Mouse (Mus musculus) mouse trophoblast stem cell (cell line): Measurements from ENCODE around the gene Mpo.

Source experiments
- in situ Hi-C, 2 experiments: fragments of 300-500 bp; cut with MseI, MboI; formaldehyde crosslinking; loops; 2 replicates in 1 of 2; 3 replicates in 1 of 2; pipeline ENCODE4 v1.15.1; 2025

Mpo gene

DNA sequence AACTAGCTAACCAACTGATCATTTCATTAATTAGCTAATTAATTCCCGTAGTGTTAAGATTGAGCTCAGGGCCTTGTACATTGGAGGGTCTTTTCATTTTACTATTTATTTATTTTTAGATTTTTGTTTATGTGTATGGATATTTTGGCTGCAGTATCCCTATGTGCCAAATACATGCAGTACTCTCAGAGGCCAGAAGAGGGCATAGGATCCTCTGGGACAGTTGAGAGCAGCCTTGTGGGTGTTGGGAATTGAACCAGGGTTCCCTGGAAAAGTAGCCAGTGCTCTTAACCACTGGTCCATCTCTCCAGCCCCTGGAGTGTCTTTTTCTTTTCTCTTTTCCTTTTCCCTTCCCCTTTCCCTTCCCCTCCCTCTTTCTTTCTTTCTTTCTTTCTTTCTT lies 12.1 kb downstream of the Mpo start:
- in situ Hi-C loops: no loop called here

DNA sequence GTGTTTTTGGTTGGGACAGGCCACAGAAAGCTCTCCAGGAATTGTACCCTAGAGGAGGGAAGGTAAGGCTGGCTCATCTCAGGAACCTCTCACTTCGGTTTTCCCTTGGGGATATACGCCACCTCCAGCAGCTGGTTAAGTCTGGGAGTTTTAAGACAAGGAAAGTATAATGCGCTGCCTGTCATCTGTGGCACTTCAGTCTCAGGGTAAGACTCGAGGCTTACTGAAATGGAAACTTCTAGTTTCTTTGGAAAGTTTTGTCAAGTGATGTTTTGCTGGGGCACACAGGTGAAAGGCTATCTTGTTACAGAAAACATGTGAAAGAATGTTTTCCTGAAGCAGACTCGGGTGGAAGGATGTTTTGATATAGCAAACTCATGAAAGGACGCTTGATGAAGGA lies 14.1 kb downstream of the Mpo start:
- in situ Hi-C loops: no loop called here

DNA sequence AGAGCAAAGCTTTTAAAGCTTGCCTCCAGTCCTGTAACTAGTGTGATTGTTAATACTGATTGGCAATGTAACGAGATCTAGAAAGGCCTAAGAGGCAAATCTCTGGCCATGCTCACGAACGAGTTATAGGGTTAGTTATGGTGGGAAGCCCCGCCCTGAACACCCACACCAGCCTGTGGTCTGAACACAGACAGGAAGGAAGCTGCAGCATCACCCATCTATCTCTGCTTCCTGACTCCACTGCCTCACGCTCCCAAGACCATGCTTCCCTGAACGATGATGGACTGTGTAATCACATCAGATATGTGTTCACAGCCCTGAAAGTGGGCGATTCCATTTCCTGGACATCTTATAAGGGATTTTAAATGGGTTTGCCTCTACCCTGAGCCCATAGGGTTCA lies 14.9 kb downstream of the Mpo start:
- in situ Hi-C loops: no loop called here

DNA sequence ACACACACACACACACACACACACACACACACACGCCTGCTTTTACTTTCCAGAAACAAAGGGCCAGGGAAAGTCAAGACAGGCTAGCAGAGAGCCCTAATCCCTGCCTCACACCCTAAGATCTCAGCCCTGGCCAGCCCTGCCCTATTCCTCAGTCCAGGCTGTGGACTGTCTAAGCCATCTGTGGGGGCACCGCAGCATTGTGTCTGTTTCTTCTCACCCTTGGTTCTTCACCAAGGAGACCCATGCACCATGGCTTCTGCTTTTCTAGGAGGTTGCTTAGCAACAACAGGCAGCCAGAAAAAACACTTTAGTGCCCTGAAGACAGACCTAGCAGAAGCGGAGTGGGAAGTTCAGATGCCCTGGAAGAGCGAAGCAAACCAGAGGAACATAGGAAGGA lies 18.0 kb downstream of the Mpo start:
- in situ Hi-C loops: loop anchor here in 1 of 2 experiments (5.0 kb wide), 1 partner anchor 71 kb away; no protein-coding TSS in a partner anchor

DNA sequence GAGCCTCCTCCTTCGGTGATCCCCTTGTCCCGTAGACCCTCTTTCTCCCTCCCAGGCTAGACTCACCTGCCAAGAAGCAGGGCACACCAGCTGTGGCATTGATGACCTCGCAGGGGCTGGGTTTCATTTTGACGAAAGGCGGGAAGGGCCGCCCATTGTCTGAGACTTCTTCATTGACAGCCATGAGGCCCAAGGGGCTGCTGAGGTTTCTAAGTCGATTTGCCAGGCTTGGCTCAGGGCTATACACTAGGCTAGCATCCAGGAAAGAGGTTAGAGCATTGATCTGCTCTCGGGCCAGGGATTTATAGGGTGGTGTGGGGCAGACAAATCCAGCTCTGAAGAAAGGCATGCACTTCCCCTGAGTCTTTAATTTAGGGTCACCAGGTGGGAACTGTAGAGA lies 21.4 kb downstream of the Mpo start:
- in situ Hi-C loops: loop anchor here in 1 of 2 experiments (5.0 kb wide), 1 partner anchor 67 kb away; no protein-coding TSS in a partner anchor

DNA sequence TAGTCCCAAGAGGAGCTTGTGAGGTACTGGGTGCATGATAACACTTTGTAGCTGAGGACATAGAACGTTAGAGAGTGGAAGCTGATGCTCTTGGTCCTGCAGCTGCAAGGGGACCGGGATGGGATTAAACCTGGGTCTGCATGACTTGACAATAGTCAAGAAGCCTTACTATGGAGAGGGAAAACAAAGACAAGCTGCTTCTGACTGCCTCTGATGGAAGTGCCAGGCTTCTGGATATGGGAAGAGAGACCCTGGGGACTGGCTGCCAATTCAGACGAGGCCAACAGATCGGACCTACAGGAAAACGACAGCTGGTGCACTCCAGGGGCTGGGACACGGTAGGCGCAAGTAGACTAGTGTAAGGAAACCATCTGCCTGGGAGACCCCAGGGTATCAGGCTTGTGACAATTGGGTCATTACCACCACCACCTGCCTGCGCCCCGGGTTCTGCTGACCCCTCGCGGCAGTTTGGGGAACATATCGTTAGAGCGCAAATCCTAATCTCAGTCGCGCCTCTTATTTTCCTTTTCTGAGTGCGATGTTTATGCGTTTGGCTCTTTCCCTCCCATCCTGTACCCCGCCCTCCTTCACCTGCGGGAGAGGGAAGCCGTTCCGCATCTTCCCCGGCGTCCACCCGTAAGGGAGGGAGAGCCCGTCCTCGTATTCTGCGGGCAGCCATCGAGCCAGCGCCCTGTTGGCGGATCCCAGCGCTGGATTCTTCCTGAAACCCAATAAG lies 23.5 kb downstream of the Mpo start:
- in situ Hi-C loops: no loop called here

DNA sequence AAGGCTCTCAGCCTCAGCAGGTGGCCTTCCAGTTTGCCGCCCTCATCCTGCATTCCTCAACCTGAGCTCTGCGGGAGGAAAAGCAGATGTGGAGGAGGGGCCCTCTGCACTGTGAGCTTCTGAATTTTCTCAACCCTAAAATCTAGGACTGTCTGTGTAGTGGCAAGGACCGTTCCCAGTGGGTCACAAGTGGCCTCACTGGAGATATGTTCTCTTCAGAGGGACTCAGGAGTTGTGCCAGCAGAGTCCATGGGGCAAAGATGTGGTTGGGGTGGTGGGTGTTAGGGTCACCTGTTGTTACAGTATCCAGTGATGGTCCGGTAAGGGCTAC lies 24.0 kb downstream of the Mpo start:
- in situ Hi-C loops: no loop called here

DNA sequence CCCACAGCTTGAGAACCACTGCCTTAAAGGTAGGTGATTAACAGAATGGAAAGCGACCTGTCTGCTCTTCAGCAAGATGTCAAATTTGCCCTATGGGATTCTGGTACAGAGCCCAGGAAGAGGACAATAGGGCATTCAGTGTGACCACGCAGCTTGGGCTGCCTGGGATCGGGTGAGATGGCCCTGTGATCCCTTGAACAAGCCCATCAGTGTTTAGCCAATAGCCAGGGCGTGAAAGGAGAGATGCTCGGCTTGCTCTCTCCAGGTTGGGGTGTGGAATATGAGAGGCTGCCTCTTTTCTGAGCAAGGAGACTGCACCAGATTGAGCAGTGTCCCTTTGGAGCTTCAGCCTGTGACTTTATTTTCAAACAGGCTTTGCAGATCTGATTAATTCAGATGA lies 28.1 kb downstream of the Mpo start:
- in situ Hi-C loops: no loop called here

DNA sequence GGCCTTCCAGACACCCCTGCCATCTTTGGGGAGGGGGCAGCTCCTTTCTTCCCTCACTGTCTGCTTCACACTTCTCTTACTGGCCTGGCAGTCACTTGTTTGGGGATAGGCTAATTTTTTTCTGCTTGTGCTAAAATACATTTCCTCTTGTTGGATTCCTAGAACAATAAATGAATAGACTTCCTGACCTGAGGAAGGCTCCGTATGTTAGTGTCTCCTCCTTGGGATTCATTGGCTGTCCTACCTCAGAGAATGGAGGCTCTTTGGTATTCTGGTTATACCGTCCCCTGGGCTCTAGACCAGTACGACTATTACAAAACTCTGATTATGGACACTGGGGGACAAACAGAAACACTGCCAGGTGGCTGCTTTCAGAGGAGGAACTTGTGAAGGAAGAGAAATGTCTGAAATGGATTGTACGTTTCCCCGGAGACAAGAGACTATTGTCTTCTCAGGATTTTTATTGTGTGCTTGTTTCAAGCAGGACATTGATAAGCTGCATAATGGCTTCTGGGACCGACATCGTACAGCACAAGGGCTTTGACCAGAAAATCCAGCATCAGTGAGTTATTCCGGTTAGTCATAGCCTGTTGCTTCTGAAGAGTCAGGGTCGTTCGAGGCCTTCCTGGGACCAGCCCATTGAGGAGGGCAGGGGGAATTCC lies 35.0 kb downstream of the Mpo start, which contains the start of gene Lpo:
TSS of gene Lpo (minus strand) at position 51 of the 662 bp plus-strand sequence.
- in situ Hi-C loops: no loop called here

DNA sequence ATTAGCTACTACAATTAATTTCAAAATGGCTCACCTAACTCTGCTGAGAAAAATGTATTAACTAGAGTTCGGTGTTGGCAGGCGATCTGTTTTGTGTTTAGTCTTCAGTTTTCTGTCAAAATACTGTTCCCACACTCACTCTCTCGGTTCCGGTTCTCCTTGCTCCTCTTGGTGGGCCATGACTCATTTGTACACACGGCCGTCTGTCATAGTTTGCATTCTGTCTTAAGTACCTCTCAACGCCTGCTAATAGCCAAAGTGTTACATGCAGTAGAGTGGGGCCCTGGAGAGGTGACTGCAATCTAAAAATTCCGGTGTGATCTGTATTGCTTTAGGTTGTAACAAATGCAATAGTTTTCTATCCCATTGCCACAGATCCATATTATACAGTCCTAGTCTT lies 47.3 kb downstream of the Mpo start:
- in situ Hi-C loops: no loop called here

DNA sequence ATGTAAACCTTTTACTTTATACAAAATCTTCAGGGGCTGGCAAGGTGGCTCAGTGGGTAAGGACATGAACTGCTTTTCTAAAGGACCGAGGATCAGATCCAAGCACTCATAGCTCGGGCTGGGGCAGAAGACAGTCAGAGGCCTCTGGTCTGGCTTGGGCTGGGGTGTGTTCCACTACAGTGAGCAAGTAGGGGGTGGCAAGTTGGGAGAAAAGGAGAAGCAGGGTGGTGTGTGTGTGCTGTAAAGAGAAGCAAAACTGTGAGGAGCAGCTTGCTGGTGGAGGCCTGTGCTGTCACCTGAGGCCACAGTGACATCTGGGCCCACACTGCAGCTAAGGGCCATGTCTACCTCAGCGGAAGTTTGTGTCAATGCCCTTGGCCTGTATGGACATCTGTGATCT lies 48.1 kb downstream of the Mpo start:
- in situ Hi-C loops: no loop called here

DNA sequence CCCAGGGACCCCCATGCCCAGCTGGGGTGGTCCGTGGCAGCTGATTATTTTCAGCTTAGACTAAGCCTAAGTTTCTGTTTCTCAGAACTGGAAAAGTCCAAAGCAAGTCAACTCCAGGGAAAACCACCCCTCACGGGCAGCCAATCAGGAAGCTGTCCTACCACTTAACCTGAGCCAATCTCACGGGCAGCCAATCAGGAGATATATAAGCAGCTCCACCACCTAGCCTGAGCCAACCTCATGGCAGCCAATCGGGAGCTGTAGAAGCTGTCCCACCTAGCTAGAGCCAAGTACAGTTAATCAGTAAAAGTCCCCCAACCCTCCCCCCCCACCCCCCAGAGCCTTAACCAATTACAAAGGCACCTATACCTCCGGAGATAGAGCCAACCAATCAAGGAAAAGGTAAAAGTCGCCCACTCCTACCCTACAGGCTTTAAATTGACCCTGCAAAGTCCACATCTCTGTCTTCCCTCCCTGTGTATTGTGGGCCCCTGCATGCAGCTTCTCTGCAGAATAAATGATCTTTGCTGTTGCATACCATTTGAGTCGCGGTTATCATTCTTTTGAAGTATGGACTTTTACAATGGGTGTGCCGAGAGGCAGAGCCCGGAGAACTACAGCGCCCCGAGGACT lies 53.7 kb downstream of the Mpo start:
- in situ Hi-C loops: no loop called here

DNA sequence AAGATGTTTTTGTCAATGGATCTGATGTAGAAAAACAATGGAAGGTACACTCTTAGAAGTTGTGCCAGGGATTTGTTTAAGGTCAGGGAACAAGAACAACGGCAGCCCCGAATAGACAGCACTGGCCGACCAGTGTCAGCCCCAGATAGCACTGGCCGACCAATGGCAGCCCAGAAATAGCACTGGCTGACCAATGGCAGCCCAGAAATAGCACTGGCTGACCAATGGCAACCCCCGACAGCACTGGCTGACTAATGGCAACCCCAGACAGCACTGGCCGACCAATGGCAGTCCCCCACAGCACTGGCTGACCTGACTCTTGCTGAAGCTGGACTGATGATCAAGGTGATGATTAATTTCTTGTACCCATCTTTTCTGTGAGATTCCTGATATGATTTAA lies 54.5 kb downstream of the Mpo start:
- in situ Hi-C loops: no loop called here

DNA sequence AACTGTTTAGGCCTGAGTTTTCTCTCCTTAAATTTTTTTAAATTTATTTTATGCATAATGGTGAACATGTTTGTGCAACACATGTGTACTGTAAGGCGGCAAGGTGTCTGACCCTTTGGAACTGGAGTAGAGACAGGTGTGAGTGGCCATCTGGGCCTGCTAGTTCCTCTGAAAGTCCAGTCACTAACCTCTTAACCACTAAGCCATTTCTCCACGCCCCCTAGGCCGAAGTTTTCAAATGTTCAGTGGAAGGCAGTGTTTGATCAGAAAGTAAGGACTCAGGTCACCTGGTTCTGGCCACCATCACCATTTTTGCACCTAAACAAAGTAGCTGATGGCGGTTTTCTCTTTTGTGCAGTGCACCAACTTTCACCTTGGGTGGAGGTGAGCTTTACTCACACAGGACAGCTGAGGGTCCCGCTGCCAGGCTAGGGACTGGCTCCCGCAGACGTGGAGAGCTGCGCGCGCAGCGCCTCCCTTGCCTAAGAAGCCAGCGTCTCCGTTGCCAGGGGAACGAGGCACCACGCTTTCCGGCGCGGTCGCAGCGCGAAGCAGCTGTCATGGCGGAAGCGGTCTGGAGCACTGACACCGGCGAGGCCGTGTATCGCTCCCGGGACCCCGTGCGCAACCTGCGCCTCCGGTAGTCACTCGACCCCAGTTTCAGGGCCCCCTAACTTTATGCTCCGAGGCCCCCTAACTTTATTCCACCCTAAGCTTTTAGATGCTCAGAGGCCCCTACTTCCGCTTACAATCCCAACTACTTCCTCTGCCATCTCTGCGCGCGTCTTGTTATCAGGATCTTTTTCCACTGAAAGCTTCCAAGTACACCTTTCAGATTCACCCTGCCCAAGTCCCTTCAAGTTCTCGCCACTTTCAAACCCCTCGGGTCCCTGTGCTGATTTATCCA lies 59.6 kb downstream of the Mpo start, which contains the start of gene Mks1:
TSS of gene Mks1 (plus strand) at position 526 of the 907 bp plus-strand sequence.
- in situ Hi-C loops: no loop called here

DNA sequence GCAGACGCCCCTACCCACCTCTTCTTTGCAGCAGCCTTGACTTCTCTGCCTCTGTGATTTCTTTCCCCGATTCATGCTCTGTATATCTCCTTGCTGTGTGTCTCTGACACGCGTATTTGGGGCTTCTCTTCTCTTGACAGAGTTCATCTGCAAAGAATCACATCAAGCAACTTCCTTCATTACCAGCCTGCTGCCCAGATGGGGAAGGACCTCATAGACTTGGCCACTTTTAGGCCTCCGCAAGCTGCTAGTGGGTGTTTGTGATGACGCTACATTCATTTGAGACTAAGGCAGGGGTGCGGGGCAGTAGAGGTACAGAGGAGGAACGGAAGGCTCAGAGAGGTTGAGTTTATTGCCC lies 60.2 kb downstream of the Mpo start:
- in situ Hi-C loops: no loop called here
